In the genomic region with DNA sequence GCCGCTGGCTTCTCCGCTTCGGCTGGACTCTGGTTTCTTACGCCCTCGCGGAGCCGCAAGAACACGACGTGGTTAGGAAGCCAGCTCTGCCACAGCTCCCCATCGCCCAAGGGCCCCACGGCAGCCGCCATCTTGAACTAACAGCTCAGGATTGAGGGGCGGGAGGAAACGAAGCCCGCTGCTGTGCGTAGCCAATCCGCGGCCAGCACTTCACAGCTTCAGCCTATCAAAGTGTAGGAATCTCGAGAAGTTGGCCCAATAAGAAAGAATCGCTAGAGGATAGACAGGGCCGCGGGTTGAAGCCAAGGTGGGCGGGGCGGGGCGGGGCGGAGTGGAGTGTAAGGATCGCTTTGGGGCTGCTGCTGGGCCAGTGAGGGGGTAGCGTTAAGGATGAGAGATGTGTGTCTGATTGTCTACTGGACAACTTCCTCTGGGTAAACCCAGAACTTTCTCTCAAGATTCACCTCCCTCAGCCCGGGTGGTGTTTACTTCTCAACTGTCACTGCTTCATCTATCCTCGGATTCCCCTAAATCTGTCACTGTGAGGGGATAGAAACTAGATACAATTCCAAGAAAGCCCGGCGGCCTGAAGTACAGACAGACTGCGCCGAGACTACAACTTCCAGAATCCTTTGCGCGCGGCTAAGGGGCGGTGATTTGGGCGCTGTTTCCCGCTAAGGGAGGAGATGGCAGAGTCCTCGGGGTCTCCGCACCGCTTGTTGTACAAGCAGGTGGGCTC, we compare ENCODE assay signal across 8 mouse cellular contexts. TPM values are rescaled to one million over a fixed set of nuclear protein-coding genes. Genes with fewer than 3 reads are reported as not detected.
DNase-seq lines count a peak whose midpoint lies in the region; ATAC-seq and TF ChIP-seq lines count a peak whose summit lies in the region.

Gene Nup88, minus strand, starts transcription at position 153 of the 739 bp plus-strand sequence.
Gene Rpain, plus strand, starts transcription at position 393 of the 739 bp plus-strand sequence.

- H3K9me3 ChIP-seq in megakaryocyte, embryonic 14.5 days: no peaks in the 10 kb centered on the region

- DNase-seq in gastrocnemius, adult 8-10 months (ENCODE audit: low spot score in 2 of 2): peak; percentile 84 to 91
- peak; percentile 93 for DNase-seq in hindlimb bud, embryonic 11.5 days (ENCODE audit: extremely low spot score, low read depth, low spot score)
- DNase-seq in left cerebral cortex, adult 8-10 months (ENCODE audit: low spot score in 2 of 2): peak; percentile 84 to 94
- DNase-seq in right cerebral cortex, postnatal 10 days (ENCODE audit: low spot score in 2 of 2): peak; percentile 96 to 97
- DNase-seq in urinary bladder, postnatal 25 days (ENCODE audit: low spot score): peak; percentile 78

- TF ChIP-seq POLR2A in cortical plate, adult 2 months (IDR thresholded peaks at IDR 0.05; ENCODE audit: extremely low read depth, insufficient read depth, low read length): peak; percentile 78

- peak within 1 kb of the TSS; percentile 67 for H3K4me3 ChIP-seq in cortical plate, adult 2 months (ENCODE audit: insufficient read depth, low read length)
- H3K4me3 ChIP-seq in megakaryocyte, embryonic 14.5 days (replicated peaks): peak within 1 kb of the TSS; percentile 91

- H3K4me1 ChIP-seq in cortical plate, adult 2 months (ENCODE audit: control insufficient read depth, insufficient read depth, low read length): peaks cover 3% of the 10 kb centered on the region
- H3K4me1 ChIP-seq in megakaryocyte, embryonic 14.5 days: peaks cover 38% of the 10 kb centered on the region

- H3K27me3 ChIP-seq in megakaryocyte, embryonic 14.5 days (replicated peaks): no peaks in the 10 kb centered on the region

- ATAC-seq in activated CD4-positive, CD25-positive, alpha-beta regulatory T cell, adult 4 months: peak; percentile 98

- H3K36me3 ChIP-seq in megakaryocyte, embryonic 14.5 days (replicated peaks; ENCODE audit: low read length): peaks cover 64% of the 10 kb centered on the region

- TF ChIP-seq CTCF in cortical plate, adult 2 months (IDR thresholded peaks at IDR 0.05; ENCODE audit: extremely low read depth, insufficient read depth, low read length): no peak

- peak within 1 kb of the TSS; percentile 83 for H3K27ac ChIP-seq in cortical plate, adult 2 months (ENCODE audit: insufficient read depth, low read length)

RNA-seq across cellular contexts. Expression of gene Nup88, which starts in this region (rescaled TPM):
- 10 to 100 TPM; 65.6 to 75.9 TPM for polyA plus RNA-seq in activated CD4-positive, CD25-positive, alpha-beta regulatory T cell, adult 4 months (2017; shearing (Covaris generic))
- polyA plus RNA-seq in cortical plate, adult 2 months (2012; rRNA removed): 75.0 and 82.4 TPM in 2 replicates
- total RNA-seq in gastrocnemius, adult 8-10 months (2022): 10 to 100 TPM; 26.4 to 38.5 (median 31.9) TPM
- total RNA-seq in left cerebral cortex, adult 8-10 months (2022): 10 to 100 TPM; 48.9 to 61.7 (median 56.8) TPM
- polyA plus RNA-seq in megakaryocyte, embryonic 14.5 days (2012; ENCODE audit: insufficient read depth, low replicate concordance): 18.2 and 21.9 TPM in 2 replicates

RNA-seq across cellular contexts. Expression of gene Rpain, which starts in this region (rescaled TPM):
- polyA plus RNA-seq in activated CD4-positive, CD25-positive, alpha-beta regulatory T cell, adult 4 months (2017; shearing (Covaris generic)): 10 to 100 TPM; 49.9 to 74.5 TPM
- polyA plus RNA-seq in cortical plate, adult 2 months (2012; rRNA removed): 58.0 and 65.4 TPM in 2 replicates
- 10 to 100 TPM; 10.9 to 16.4 (median 12.2) TPM for total RNA-seq in gastrocnemius, adult 8-10 months (2022)
- total RNA-seq in left cerebral cortex, adult 8-10 months (2022): 10 to 100 TPM; 29.7 to 44.8 (median 37.6) TPM
- polyA plus RNA-seq in megakaryocyte, embryonic 14.5 days (2012; ENCODE audit: insufficient read depth, low replicate concordance): 9.3 TPM in 1 of 2 replicates, not detected in the other

Comparison
In these comparisons a context has a peak if more than half of its experiments do, and no peak if none do; other contexts are left out.
1. Peak in every context shown above with its lines: DNase-seq, ATAC-seq, H3K4me3 ChIP-seq and H3K27ac ChIP-seq.